Mouse (Mus musculus) 3T3-L1 (cell line): ENCODE results near the gene Slc25a3.

ENCODE experiments used
- DNase-seq: peaks from one replicate; pipeline ENCODE4 v3.0.0-alpha.2; 2015; ENCODE audit warnings: low read depth, low spot score

Gene Slc25a3

GRCm38 (mm10) chr10:91094251-91095104, 29.4 kb downstream of the Slc25a3 start:
- peak; percentile 71 for DNase-seq

GRCm38 (mm10) chr10:91092812-91093211, 31.0 kb downstream of the Slc25a3 start:
- DNase-seq, result peak; percentile 72

- DNase-seq, result peak; percentile 66
Measured at GRCm38 (mm10) chr10:91083393-91083927, 40.4 kb downstream of the Slc25a3 start.

- peak; percentile 94 for DNase-seq
Measured at GRCm38 (mm10) chr10:91082550-91083392, 41.1 kb downstream of the Slc25a3 start, which contains the start of the genes Apaf1 and Ikbip. Apaf1 (minus strand) TSS chr10:91082770. Ikbip (plus strand) TSS chr10:91082940.

GRCm38 (mm10) chr10:91081959-91082507, 41.8 kb downstream of the Slc25a3 start:
- peak; percentile 40 for DNase-seq

- DNase-seq, result no peak
Measured at GRCm38 (mm10) chr10:91080540-91080939, 43.3 kb downstream of the Slc25a3 start.

GRCm38 (mm10) chr10:91076667-91077066, 47.2 kb downstream of the Slc25a3 start:
- peak; percentile 85 for DNase-seq

- DNase-seq, result peak; percentile 88
Measured at GRCm38 (mm10) chr10:91073345-91073744, 50.5 kb downstream of the Slc25a3 start.

- peak; percentile 65 for DNase-seq
Measured at GRCm38 (mm10) chr10:91071768-91072167, 52.1 kb downstream of the Slc25a3 start.
